Mouse (Mus musculus): ENCODE results near the gene Barx2.
A peak's percentile ranks its signal among the peaks of the same experiment; 100 is the strongest.

GRCm38 (mm10) chr9:31858720-31859340 is 54.4 kb downstream of the Barx2 start:
- peak; percentile 38 for TF ChIP-seq CTCF (IDR thresholded peaks at IDR 0.05; ENCODE audit: low read depth)
- no peak for TF ChIP-seq EP300 (IDR thresholded peaks at IDR 0.05; ENCODE audit: low read depth)

Measured in liver, postnatal 0 days (tissue).